Mouse (Mus musculus): ENCODE results near the gene Usp31. TPM values are rescaled to one million over a fixed set of nuclear protein-coding genes. Genes with fewer than 3 reads are reported as not detected.

The Usp31 gene
- 3.2 and 3.5 TPM in 2 replicates for polyA plus RNA-seq (2014; fragmentation: Nextera tagmentation; extraction: Ambion mirVana)

- no peaks in the 10 kb centered on the region for H3K36me3 ChIP-seq (ENCODE audit: control insufficient read depth, insufficient read depth, low read length)
- H3K9ac ChIP-seq (replicated peaks; ENCODE audit: low read depth, low read length) = peak within 1 kb of the TSS; percentile 60
- no peaks in the 10 kb centered on the region for H3K27me3 ChIP-seq (ENCODE audit: control insufficient read depth, insufficient read depth, low read length)
- WGBS = under 1% methylated on average over 56 of the region's 82 CpGs
- H3K4me1 ChIP-seq (ENCODE audit: control insufficient read depth, insufficient read depth, low read length) = peaks cover 13% of the 10 kb centered on the region; the same call in 1 of the 2 replicates
- peak within 1 kb of the TSS; percentile 50 for H3K4me3 ChIP-seq (ENCODE audit: low read depth, low read length)
- peak within 1 kb of the TSS; percentile 96 for H3K4me2 ChIP-seq (replicated peaks; ENCODE audit: low read depth, low read length)
- ATAC-seq (ENCODE audit: insufficient number of reproducible peaks, insufficient read depth, low FRiP score, low read depth) = peak; percentile 98
- no peaks in the 10 kb centered on the region for H3K9me3 ChIP-seq (ENCODE audit: control insufficient read depth, low read depth, low read length)
- H3K27ac ChIP-seq (ENCODE audit: low read length) = peak within 1 kb of the TSS; percentile 57
Measured at GRCm38 (mm10) chr7:121707073-121707667, at the start of gene Usp31. Usp31 (minus strand) TSS chr7:121707253.

GRCm38 (mm10) chr7:121754748-121755147 lies 47.7 kb upstream of the Usp31 start:
- no peak overlapping the region for H3K4me2 ChIP-seq (replicated peaks; ENCODE audit: low read depth, low read length)
- no peaks in the 10 kb centered on the region for H3K4me1 ChIP-seq (ENCODE audit: control insufficient read depth, insufficient read depth, low read length)
- no peak for ATAC-seq (ENCODE audit: insufficient number of reproducible peaks, insufficient read depth, low FRiP score, low read depth)
- no peaks in the 10 kb centered on the region for H3K9me3 ChIP-seq (ENCODE audit: control insufficient read depth, low read depth, low read length)
- H3K36me3 ChIP-seq (ENCODE audit: control insufficient read depth, insufficient read depth, low read length) = no peaks in the 10 kb centered on the region
- no peak overlapping the region for H3K27ac ChIP-seq (ENCODE audit: low read length)
- H3K9ac ChIP-seq (replicated peaks; ENCODE audit: low read depth, low read length) = no peak overlapping the region
- WGBS = 54% methylated on average over 8 of the region's 8 CpGs
- no peaks in the 10 kb centered on the region for H3K27me3 ChIP-seq (ENCODE audit: control insufficient read depth, insufficient read depth, low read length)
- H3K4me3 ChIP-seq (ENCODE audit: low read depth, low read length) = no peak overlapping the region

DNA sequence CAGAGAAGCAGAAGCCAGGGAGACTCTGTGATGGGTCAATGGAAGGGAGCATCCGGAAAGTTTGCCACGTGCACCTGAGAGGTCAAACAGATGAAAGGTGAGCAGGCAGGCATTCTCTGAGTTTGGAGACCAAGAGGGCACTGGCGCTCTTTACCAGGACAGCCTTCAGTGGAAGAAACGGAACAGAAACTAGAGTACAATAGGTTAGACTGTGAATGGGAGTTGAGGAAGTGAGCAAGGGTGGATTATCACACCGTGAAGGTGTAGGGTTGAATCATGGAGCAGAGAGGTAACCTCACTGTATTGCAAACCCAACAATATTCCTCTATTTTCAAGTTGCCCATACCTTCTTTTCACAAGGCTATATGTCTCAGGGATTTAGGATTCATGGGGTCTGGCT lies 43.2 kb upstream of the Usp31 start:
- no peak for ATAC-seq (ENCODE audit: insufficient number of reproducible peaks, insufficient read depth, low FRiP score, low read depth)
- no peaks in the 10 kb centered on the region for H3K27me3 ChIP-seq (ENCODE audit: control insufficient read depth, insufficient read depth, low read length)
- no peak overlapping the region for H3K4me3 ChIP-seq (ENCODE audit: low read depth, low read length)
- no peak overlapping the region for H3K9ac ChIP-seq (replicated peaks; ENCODE audit: low read depth, low read length)
- no peaks in the 10 kb centered on the region for H3K9me3 ChIP-seq (ENCODE audit: control insufficient read depth, low read depth, low read length)
- no peaks in the 10 kb centered on the region for H3K36me3 ChIP-seq (ENCODE audit: control insufficient read depth, insufficient read depth, low read length)
- no peaks in the 10 kb centered on the region for H3K4me1 ChIP-seq (ENCODE audit: control insufficient read depth, insufficient read depth, low read length)
- no peak overlapping the region for H3K27ac ChIP-seq (ENCODE audit: low read length)
- H3K4me2 ChIP-seq (replicated peaks; ENCODE audit: low read depth, low read length) = no peak overlapping the region
- WGBS = 77% methylated on average over 5 of the region's 5 CpGs

DNA sequence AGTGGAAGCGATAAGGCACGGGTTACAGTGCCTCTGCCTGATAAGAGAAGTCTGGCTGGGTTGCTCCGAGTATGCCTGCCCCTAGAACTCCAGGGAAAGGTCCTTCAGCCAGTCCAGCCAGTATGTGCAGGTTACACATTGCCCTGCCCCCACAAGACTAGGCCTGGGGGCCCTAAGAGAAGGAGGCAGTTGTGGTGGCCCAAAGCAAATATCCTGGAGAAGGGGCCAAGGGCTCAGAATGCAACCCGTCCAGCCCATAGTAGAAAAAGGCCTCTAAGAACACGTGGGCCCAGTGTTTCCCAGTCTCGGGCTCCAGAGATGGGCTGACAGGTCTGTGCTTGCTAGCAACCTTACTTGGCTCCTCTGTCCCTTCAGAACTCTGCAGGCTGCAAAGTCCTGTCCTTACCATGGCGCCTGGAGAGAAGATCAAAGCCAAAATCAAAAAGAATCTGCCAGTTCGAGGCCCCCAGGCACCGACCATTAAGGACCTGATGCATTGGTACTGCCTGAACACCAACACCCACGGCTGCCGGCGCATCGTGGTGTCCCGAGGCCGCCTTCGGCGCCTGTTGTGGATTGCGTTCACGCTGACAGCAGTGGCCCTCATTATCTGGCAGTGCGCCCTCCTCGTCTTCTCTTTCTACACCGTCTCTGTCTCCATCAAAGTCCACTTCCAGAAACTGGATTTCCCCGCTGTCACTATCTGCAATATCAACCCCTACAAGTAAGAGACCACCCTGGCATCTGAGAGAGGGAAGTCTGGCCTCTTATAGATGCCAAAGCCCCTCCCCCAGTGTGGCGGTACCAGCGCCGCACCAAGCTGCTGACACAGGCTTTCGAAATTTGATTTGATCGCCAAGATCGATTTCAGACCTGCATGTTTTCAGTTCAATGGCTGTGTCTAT lies 30.7 kb upstream of the Usp31 start:
- peaks cover 9% of the 10 kb centered on the region; the same call in 1 of the 2 replicates for H3K27me3 ChIP-seq (ENCODE audit: control insufficient read depth, insufficient read depth, low read length)
- no peak overlapping the region for H3K27ac ChIP-seq (ENCODE audit: low read length)
- no peaks in the 10 kb centered on the region for H3K9me3 ChIP-seq (ENCODE audit: control insufficient read depth, low read depth, low read length)
- H3K9ac ChIP-seq (replicated peaks; ENCODE audit: low read depth, low read length) = no peak overlapping the region
- WGBS = 54% methylated on average over 29 of the region's 29 CpGs
- peak; percentile 49 for ATAC-seq (ENCODE audit: insufficient number of reproducible peaks, insufficient read depth, low FRiP score, low read depth)
- H3K4me3 ChIP-seq (ENCODE audit: low read depth, low read length) = no peak overlapping the region
- H3K36me3 ChIP-seq (ENCODE audit: control insufficient read depth, insufficient read depth, low read length) = no peaks in the 10 kb centered on the region
- H3K4me1 ChIP-seq (ENCODE audit: control insufficient read depth, insufficient read depth, low read length) = no peaks in the 10 kb centered on the region; the same call in 1 of the 2 replicates
- H3K4me2 ChIP-seq (replicated peaks; ENCODE audit: low read depth, low read length) = no peak overlapping the region

GRCm38 (mm10) chr7:121734171-121734831 lies 27.2 kb upstream of the Usp31 start, which contains the start of gene Scnn1g:
Scnn1g (plus strand) TSS chr7:121734479.
- ATAC-seq (ENCODE audit: insufficient number of reproducible peaks, insufficient read depth, low FRiP score, low read depth) = peak; percentile 87
- Histone ChIP-seq H3K36me3 (ENCODE audit: control insufficient read depth, insufficient read depth, low read length) (no peaks in the 10 kb centered on the region), H3K4me3 (ENCODE audit: low read depth, low read length) (peak within 1 kb of the TSS; percentile 26), H3K4me1 (ENCODE audit: control insufficient read depth, insufficient read depth, low read length) (no peaks in the 10 kb centered on the region; the same call in 1 of the 2 replicates), H3K9me3 (ENCODE audit: control insufficient read depth, low read depth, low read length) (no peaks in the 10 kb centered on the region), H3K27me3 (ENCODE audit: control insufficient read depth, insufficient read depth, low read length) (peaks cover 9% of the 10 kb centered on the region; the same call in 1 of the 2 replicates), H3K27ac (ENCODE audit: low read length) (no peak within 1 kb of the TSS), H3K9ac (replicated peaks; ENCODE audit: low read depth, low read length) (no peak within 1 kb of the TSS), H3K4me2 (replicated peaks; ENCODE audit: low read depth, low read length) (peak within 1 kb of the TSS; percentile 31)
- WGBS = under 1% methylated on average over 38 of the region's 38 CpGs

- H3K36me3 ChIP-seq (ENCODE audit: control insufficient read depth, insufficient read depth, low read length) = no peaks in the 10 kb centered on the region
- H3K9me3 ChIP-seq (ENCODE audit: control insufficient read depth, low read depth, low read length) = no peaks in the 10 kb centered on the region
- H3K27me3 ChIP-seq (ENCODE audit: control insufficient read depth, insufficient read depth, low read length) = peaks cover 6% of the 10 kb centered on the region; the same call in 1 of the 2 replicates
- no peak overlapping the region for H3K9ac ChIP-seq (replicated peaks; ENCODE audit: low read depth, low read length)
- H3K4me3 ChIP-seq (ENCODE audit: low read depth, low read length) = no peak overlapping the region
- 16% methylated on average over 5 of the region's 5 CpGs for WGBS
- no peak for ATAC-seq (ENCODE audit: insufficient number of reproducible peaks, insufficient read depth, low FRiP score, low read depth)
- H3K27ac ChIP-seq (ENCODE audit: low read length) = no peak overlapping the region
- H3K4me1 ChIP-seq (ENCODE audit: control insufficient read depth, insufficient read depth, low read length) = no peaks in the 10 kb centered on the region; the same call in 1 of the 2 replicates
- H3K4me2 ChIP-seq (replicated peaks; ENCODE audit: low read depth, low read length) = no peak overlapping the region
Measured at GRCm38 (mm10) chr7:121730225-121730624, 23.2 kb upstream of the Usp31 start.

- WGBS = 77% methylated on average over 7 of the region's 7 CpGs
- Histone ChIP-seq H3K4me3 (ENCODE audit: low read depth, low read length) (no peak overlapping the region), H3K4me1 (ENCODE audit: control insufficient read depth, insufficient read depth, low read length) (no peaks in the 10 kb centered on the region), H3K9ac (replicated peaks; ENCODE audit: low read depth, low read length) (no peak overlapping the region), H3K4me2 (replicated peaks; ENCODE audit: low read depth, low read length) (no peak overlapping the region), H3K36me3 (ENCODE audit: control insufficient read depth, insufficient read depth, low read length) (no peaks in the 10 kb centered on the region), H3K9me3 (ENCODE audit: control insufficient read depth, low read depth, low read length) (no peaks in the 10 kb centered on the region), H3K27ac (ENCODE audit: low read length) (no peak overlapping the region), H3K27me3 (ENCODE audit: control insufficient read depth, insufficient read depth, low read length) (no peaks in the 10 kb centered on the region)
- ATAC-seq (ENCODE audit: insufficient number of reproducible peaks, insufficient read depth, low FRiP score, low read depth) = no peak
Measured at GRCm38 (mm10) chr7:121717031-121717430, 10.0 kb upstream of the Usp31 start.

- 32% methylated on average over 2 of the region's 2 CpGs for WGBS
- Histone ChIP-seq H3K36me3 (ENCODE audit: control insufficient read depth, insufficient read depth, low read length) (no peaks in the 10 kb centered on the region), H3K27me3 (ENCODE audit: control insufficient read depth, insufficient read depth, low read length) (no peaks in the 10 kb centered on the region), H3K4me1 (ENCODE audit: control insufficient read depth, insufficient read depth, low read length) (peaks cover under 1% of the 10 kb centered on the region; the same call in 1 of the 2 replicates), H3K4me3 (ENCODE audit: low read depth, low read length) (no peak overlapping the region), H3K4me2 (replicated peaks; ENCODE audit: low read depth, low read length) (no peak overlapping the region), H3K9ac (replicated peaks; ENCODE audit: low read depth, low read length) (no peak overlapping the region), H3K27ac (ENCODE audit: low read length) (no peak overlapping the region), H3K9me3 (ENCODE audit: control insufficient read depth, low read depth, low read length) (no peaks in the 10 kb centered on the region)
- ATAC-seq (ENCODE audit: insufficient number of reproducible peaks, insufficient read depth, low FRiP score, low read depth) = no peak
Measured at GRCm38 (mm10) chr7:121711171-121711570, 4.1 kb upstream of the Usp31 start.
